Mouse (Mus musculus): Measurements from ENCODE around the gene Atp5d.

Atp5d gene

GRCm38 (mm10) chr10:80141786-80142529, 3.5 kb downstream of the Atp5d start:
- DNase-seq (ENCODE audit: low spot score) = peak; percentile 98

GRCm38 (mm10) chr10:80142530-80142925, 4.1 kb downstream of the Atp5d start:
- DNase-seq (ENCODE audit: low spot score) = no peak

- DNase-seq (ENCODE audit: low spot score) = no peak
Measured at GRCm38 (mm10) chr10:80143664-80144063, 5.2 kb downstream of the Atp5d start.

GRCm38 (mm10) chr10:80144159-80144558, 5.7 kb downstream of the Atp5d start:
- no peak for DNase-seq (ENCODE audit: low spot score)

GRCm38 (mm10) chr10:80144864-80145838, 6.7 kb downstream of the Atp5d start:
- peak; percentile 79 for DNase-seq (ENCODE audit: low spot score)

- peak; percentile 79 for DNase-seq (ENCODE audit: low spot score)
Measured at GRCm38 (mm10) chr10:80145896-80146295, 7.5 kb downstream of the Atp5d start.

- no peak for DNase-seq (ENCODE audit: low spot score)
Measured at GRCm38 (mm10) chr10:80146568-80147011, 8.2 kb downstream of the Atp5d start.

- DNase-seq (ENCODE audit: low spot score) = no peak
Measured at GRCm38 (mm10) chr10:80147146-80147718, 8.8 kb downstream of the Atp5d start.

GRCm38 (mm10) chr10:80147719-80148601, 9.5 kb downstream of the Atp5d start, which contains the start of gene Midn:
Midn (plus strand) TSS chr10:80148272.
- peak; percentile 83 for DNase-seq (ENCODE audit: low spot score)

GRCm38 (mm10) chr10:80148610-80149290, 10.3 kb downstream of the Atp5d start:
- peak; percentile 93 for DNase-seq (ENCODE audit: low spot score)

- peak; percentile 98 for DNase-seq (ENCODE audit: low spot score)
Measured at GRCm38 (mm10) chr10:80149291-80150225, 11.1 kb downstream of the Atp5d start.

- DNase-seq (ENCODE audit: low spot score) = no peak
Measured at GRCm38 (mm10) chr10:80150226-80151210, 12.1 kb downstream of the Atp5d start.

- peak; percentile 88 for DNase-seq (ENCODE audit: low spot score)
Measured at GRCm38 (mm10) chr10:80151211-80152034, 13.0 kb downstream of the Atp5d start.

- peak; percentile 82 for DNase-seq (ENCODE audit: low spot score)
Measured at GRCm38 (mm10) chr10:80152071-80152872, 13.8 kb downstream of the Atp5d start.

GRCm38 (mm10) chr10:80152873-80153260, 14.4 kb downstream of the Atp5d start:
- no peak for DNase-seq (ENCODE audit: low spot score)

GRCm38 (mm10) chr10:80153713-80154112, 15.3 kb downstream of the Atp5d start:
- DNase-seq (ENCODE audit: low spot score) = no peak

GRCm38 (mm10) chr10:80154384-80154783, 16.0 kb downstream of the Atp5d start:
- DNase-seq (ENCODE audit: low spot score) = no peak
